Mouse (Mus musculus): ENCODE measurements around the gene Nckap5.

GRCm38 (mm10) chr1:126616964-126617363 is 213.6 kb downstream of the Nckap5 start:
- TF ChIP-seq CTCF (IDR thresholded peaks at IDR 0.05 in 2 of 3, conservative IDR thresholded peaks at IDR 0.05 in 1 of 3; ENCODE audit: control insufficient read depth in 1 of 3, insufficient read depth in 1 of 3, low read depth in 2 of 3, low read length in 3 of 3, poor library complexity in 1 of 3, severe bottlenecking in 1 of 3): no peak
- TF ChIP-seq TAL1 (IDR thresholded peaks at IDR 0.05; ENCODE audit: low read length): no peak
- TF ChIP-seq ELF1 (IDR thresholded peaks at IDR 0.05; ENCODE audit: low read depth, low read length): no peak
- TF ChIP-seq CHD2 (IDR thresholded peaks at IDR 0.05; ENCODE audit: low read length): no peak
- no peak for TF ChIP-seq EP300 (IDR thresholded peaks at IDR 0.05; ENCODE audit: low read depth in 1 of 2, low read length in 2 of 2)
- TF ChIP-seq ZNF384 (IDR thresholded peaks at IDR 0.05; ENCODE audit: low read depth, low read length): no peak
- TF ChIP-seq TBP (IDR thresholded peaks at IDR 0.05; ENCODE audit: low read depth, low read length): no peak
- no peak for TF ChIP-seq ZMIZ1 (IDR thresholded peaks at IDR 0.05; ENCODE audit: low read depth, low read length)
- TF ChIP-seq JUND (IDR thresholded peaks at IDR 0.05; ENCODE audit: low read depth, low read length): no peak
- TF ChIP-seq SIN3A (IDR thresholded peaks at IDR 0.05; ENCODE audit: low read length): no peak
- no peak for TF ChIP-seq MXI1 (IDR thresholded peaks at IDR 0.05; ENCODE audit: low read depth, low read length)
- no peak for TF ChIP-seq POLR2A (IDR thresholded peaks at IDR 0.05; ENCODE audit: control insufficient read depth in 1 of 2, insufficient read depth in 1 of 2, low read depth in 1 of 2, low read length in 2 of 2, poor library complexity in 1 of 2)
- no peak for TF ChIP-seq MAFK (IDR thresholded peaks at IDR 0.05; ENCODE audit: borderline replicate concordance, low read depth, low read length)

All from MEL (cell line).